Mouse (Mus musculus) large intestine, adult 2 months (tissue): ENCODE measurements around the gene Armh1. TPM values are rescaled to one million over a fixed set of nuclear protein-coding genes. Genes with fewer than 3 reads are reported as not detected.

ENCODE experiments used
- DNase-seq: peaks from one replicate; pipeline ENCODE4 v3.0.0-alpha.2; 2012; ENCODE audit warnings: low read depth, low spot score
- WGBS: fragments of 180-500 bp; shearing (Covaris S2); methylation state at CpG from one replicate; pipeline ENCODE4 v1.1.7; 2018; 5-methylcytosine and 5-hydroxymethylcytosine counted together
- polyA plus RNA-seq: library from polyadenylated mRNA; depleted of rRNA; stranded (reverse); fragments of >200 nt; gene quantifications from 2 replicates; pipeline ENCODE4 v1.2.3, GENCODE M21; 2012; rRNA removed

The Armh1 gene
- polyA plus RNA-seq, 1 experiment, result 0.05 TPM

DNA sequence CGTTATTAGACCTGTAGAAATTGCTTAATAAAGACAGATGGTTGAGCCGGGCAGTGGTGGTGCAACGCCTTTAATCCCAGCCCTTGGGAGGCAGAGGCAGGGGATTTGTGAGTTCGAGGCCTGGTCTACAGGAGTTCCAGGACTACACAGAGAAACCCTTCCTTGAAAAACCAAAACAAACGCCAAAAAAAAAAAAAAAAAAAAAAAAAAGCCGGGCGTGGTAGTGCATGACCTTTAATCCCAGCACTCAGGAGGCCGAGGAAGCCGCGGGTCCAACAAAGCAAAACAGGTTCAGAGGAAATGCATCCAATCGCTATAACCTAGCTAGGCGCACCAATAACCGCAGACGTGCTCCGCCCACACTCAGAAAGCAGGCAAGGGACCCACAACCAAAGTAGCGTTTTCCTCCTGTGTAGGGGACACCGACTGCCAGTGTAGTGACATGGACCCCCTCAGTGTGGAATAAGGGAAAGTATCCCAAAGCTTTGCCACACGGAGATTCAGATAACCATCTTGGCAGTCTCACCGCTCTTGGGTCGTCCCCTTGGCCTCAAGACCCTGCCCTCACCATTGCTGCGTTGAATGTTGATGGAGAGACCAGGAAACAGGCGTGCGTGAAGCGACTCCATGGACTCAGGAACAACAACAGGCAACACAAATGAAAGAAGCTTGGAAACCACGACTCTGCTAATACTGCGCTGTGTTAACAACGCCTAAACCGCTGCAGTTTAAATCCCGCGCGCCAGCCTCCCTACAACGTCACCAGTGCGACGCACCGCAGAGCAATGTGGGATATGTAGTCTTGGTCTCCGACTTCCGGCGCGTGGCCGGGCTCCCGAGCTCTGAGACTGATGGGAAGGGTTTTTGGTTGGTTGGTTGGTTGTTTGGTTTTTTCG, 69.8 kb downstream of the Armh1 start, which contains the start of gene Kif2c:
TSS of gene Kif2c (minus strand) at position 777 of the 896 bp plus-strand sequence.
- WGBS, result 1% methylated on average over 42 of the region's 42 CpGs
- peak; percentile 58 for DNase-seq

DNA sequence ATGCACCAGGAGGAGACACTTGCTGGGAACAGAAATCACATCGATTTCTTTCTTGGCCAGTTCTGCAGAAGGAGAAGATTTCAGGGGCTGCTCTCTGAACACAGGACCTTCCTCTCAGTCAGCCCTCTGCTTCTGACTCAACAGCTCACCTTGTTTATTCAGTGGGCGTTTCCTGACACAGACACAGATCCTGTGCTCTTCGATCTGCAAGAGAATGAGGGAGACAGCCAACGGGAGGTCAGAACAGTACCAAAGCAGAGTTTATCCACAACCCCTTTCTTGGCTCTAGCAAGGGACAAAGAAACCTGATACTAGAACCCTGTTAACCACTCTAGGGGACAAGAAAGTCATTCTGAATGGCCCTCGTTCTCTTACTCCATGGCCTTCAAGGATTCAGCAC, 82.0 kb downstream of the Armh1 start:
- DNase-seq, result no peak
- 65% methylated on average over 5 of the region's 5 CpGs for WGBS

Other genes with a start within 250 kb of the Armh1 start
- 5.2 and 7.1 TPM in 2 replicates for gene Eif2b3, start 232.7 kb downstream of the Armh1 start, polyA plus RNA-seq
- gene Ptch2, start 156.1 kb downstream of the Armh1 start, polyA plus RNA-seq, result 1.6 and 3.6 TPM in 2 replicates
- gene Btbd19, start 126.4 kb downstream of the Armh1 start, polyA plus RNA-seq, result 7.8 and 8.2 TPM in 2 replicates
- 0.31 and 0.47 TPM in 2 replicates for gene Tctex1d4, start 125.3 kb downstream of the Armh1 start, polyA plus RNA-seq
- gene Plk3, start 118.2 kb downstream of the Armh1 start, polyA plus RNA-seq, result 12.7 and 17.1 TPM in 2 replicates
- 620 and 649 TPM in 2 replicates for gene Rps8, start 95.9 kb downstream of the Armh1 start, polyA plus RNA-seq
- 5.8 and 8.1 TPM in 2 replicates for gene Kif2c, start 69.5 kb downstream of the Armh1 start, polyA plus RNA-seq
- 7.8 and 10.9 TPM in 2 replicates for gene Tmem53, start 174 bp downstream of the Armh1 start, polyA plus RNA-seq
- gene Rnf220, start 244.9 kb upstream of the Armh1 start, polyA plus RNA-seq, result 60.9 and 63.4 TPM in 2 replicates